Mouse (Mus musculus) liver, adult 2 months (tissue): ENCODE data around the gene Disc1.

Experiments
- CTCF ChIP-seq: fragments of 200-500 bp; IDR thresholded peaks from 2 replicates; pipeline ENCODE4 v1.5.1; 2011; ENCODE audit warnings: low read depth, low read length, control low read depth
- POLR2A ChIP-seq: fragments of 200-500 bp; IDR thresholded peaks from 2 replicates; pipeline ENCODE4 v1.6.1; 2011; ENCODE audit warnings: low read length, control low read depth; ENCODE audit not compliant: insufficient read depth; ENCODE audit errors: extremely low read depth

DNA sequence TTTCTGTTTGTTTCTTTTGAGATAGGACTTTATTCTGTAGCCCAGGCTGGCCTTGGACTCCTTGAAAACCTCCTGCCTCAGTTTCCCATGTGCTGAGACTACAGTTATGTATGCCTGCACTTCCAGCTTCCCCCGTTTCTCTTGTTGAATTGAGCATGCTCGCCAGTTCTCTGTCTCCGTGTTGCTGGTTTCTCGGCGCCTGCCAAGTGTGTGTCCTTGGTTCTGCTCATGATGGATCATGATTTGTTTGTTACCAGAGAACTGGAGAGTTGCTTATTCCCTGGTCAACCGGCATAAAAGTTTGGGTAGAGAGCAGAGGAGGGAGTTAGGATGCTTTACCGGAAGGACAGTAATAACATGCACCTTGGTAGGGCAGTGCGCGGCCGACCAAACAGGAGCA is 20.1 kb downstream of the Disc1 start:
- TF ChIP-seq CTCF: no peak
- TF ChIP-seq POLR2A: no peak
